Mouse (Mus musculus) liver, adult 2 months (tissue): ENCODE measurements at regions not wholly inside any gene's neighbourhood (a gene's known extent, or its start where the extent isn't known, plus 50 kb on each side); places are given as distances from the start of the nearest gene placed in this dataset.

Experiments used
- DNase-seq: peaks from one replicate; pipeline ENCODE4 v3.0.0-alpha.2; 2011; ENCODE audit warnings: low read depth, low spot score; ENCODE audit errors: extremely low read depth
- H3K27ac ChIP-seq: fragments of 200-500 bp; replicated peaks from 2 replicates; pipeline ENCODE4 v1.5.1; 2012; ENCODE audit warnings: low read depth, mild to moderate bottlenecking, control low read depth, inconsistent platforms, low read length; ENCODE audit not compliant: insufficient read depth
- H3K27me3 ChIP-seq: fragments of 200-500 bp; 2 replicates; pipeline ENCODE4 v1.6.1; 2012; ENCODE audit warnings: mild to moderate bottlenecking, moderate library complexity, low read length, inconsistent platforms; ENCODE audit not compliant: control insufficient read depth, insufficient read depth
- H3K36me3 ChIP-seq: fragments of 200-500 bp; 2 replicates; pipeline ENCODE4 v1.6.1; 2012; ENCODE audit warnings: low read length, inconsistent platforms; ENCODE audit not compliant: control insufficient read depth, insufficient read depth
- H3K4me1 ChIP-seq: fragments of 200-500 bp; 2 replicates; pipeline ENCODE4 v1.6.1; 2011; ENCODE audit warnings: low read length; ENCODE audit not compliant: control insufficient read depth, insufficient read depth
- H3K4me3 ChIP-seq: fragments of 200-500 bp; 2 replicates; pipeline ENCODE4 v1.5.1; 2011; ENCODE audit warnings: low read depth, mild to moderate bottlenecking, control low read depth, low read length, moderate library complexity; ENCODE audit not compliant: insufficient read depth
- H3K79me2 ChIP-seq: fragments of 200-500 bp; 2 replicates; pipeline ENCODE4 v1.6.1; 2012; ENCODE audit warnings: inconsistent platforms, mild to moderate bottlenecking, low read length, moderate library complexity; ENCODE audit not compliant: control insufficient read depth, insufficient read depth
- H3K9ac ChIP-seq: fragments of 200-500 bp; 2 replicates; pipeline ENCODE4 v1.6.1; 2012; ENCODE audit warnings: low read depth, mild to moderate bottlenecking, control low read depth, inconsistent platforms, low read length
- CTCF ChIP-seq: fragments of 200-500 bp; IDR thresholded peaks from 2 replicates; pipeline ENCODE4 v1.5.1; 2011; ENCODE audit warnings: low read depth, low read length, control low read depth
- POLR2A ChIP-seq: fragments of 200-500 bp; IDR thresholded peaks from 2 replicates; pipeline ENCODE4 v1.6.1; 2011; ENCODE audit warnings: low read length, control low read depth; ENCODE audit not compliant: insufficient read depth; ENCODE audit errors: extremely low read depth
- whole genome bisulfite sequencing: fragments of 180-500 bp; shearing (Covaris S2); methylation state at CpG from one replicate; pipeline ENCODE4 v1.1.7; 2018; 5-methylcytosine and 5-hydroxymethylcytosine counted together

DNA sequence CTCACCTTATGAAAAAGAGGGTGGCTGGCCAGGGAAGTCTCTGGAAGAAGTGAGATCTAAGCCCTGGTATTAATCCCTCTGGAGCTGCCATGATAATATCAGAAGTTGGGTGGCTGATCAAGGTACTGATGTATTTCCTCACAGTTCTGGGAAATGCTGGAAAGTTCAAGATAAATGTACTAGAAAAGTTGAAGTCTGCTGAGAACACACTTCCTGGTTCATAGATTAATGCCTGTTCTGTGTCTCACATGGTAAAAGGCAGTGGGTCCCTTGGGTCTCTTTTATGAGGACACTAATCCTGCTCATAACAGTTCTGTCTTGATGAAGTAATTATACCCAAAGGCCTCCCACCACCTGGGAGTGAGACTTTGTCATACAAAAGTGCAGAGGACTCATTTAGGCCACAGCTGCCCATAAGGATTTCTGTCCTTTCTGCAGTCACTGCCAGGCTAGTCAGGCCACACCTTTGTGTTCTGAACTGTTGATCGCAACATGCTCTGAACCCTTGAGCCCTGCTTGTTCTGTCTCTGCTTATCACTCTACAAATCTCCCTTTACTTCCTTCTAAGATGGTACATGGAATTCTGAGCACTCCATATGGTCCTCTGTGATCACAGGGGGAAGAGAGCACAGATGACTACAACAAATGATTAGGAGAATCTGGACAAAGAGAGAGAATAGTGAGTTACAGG lies 300.4 kb downstream of the 1700129C05Rik start:
- H3K36me3 ChIP-seq, result no peaks in the 10 kb centered on the region
- no peak overlapping the region for H3K27ac ChIP-seq
- no peaks in the 10 kb centered on the region for H3K27me3 ChIP-seq
- 84% methylated on average over 1 of the region's 1 CpGs for WGBS
- no peak for DNase-seq
- no peak overlapping the region for H3K9ac ChIP-seq
- no peaks in the 10 kb centered on the region for H3K79me2 ChIP-seq
- no peak for TF ChIP-seq CTCF
- no peak for TF ChIP-seq POLR2A
- H3K4me3 ChIP-seq, result no peak overlapping the region
- H3K4me1 ChIP-seq, result no peaks in the 10 kb centered on the region

DNA sequence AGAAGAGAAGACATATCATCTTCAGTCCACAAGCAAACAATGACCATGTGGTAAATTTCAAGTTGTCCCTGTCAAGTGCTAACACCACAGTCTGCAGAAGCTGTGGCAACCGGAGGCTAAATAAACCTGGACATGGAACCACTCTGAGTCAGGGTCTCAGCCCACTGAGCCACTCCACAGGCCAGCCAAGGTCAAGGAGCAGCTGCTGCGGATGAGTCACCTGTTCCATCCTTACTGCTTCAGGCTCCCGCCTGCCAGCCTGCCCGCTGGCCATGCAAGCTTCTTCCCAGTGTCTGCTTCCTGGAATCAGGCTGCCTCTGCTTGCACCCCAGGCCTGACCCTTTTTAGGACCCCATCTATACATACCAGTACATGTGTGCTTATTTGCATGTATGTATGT lies 319.8 kb downstream of the 1700129C05Rik start:
- H3K4me3 ChIP-seq, result no peak overlapping the region
- no peak for DNase-seq
- no peaks in the 10 kb centered on the region for H3K79me2 ChIP-seq
- H3K27ac ChIP-seq, result no peak overlapping the region
- no peaks in the 10 kb centered on the region for H3K27me3 ChIP-seq
- no peaks in the 10 kb centered on the region for H3K36me3 ChIP-seq
- 88% methylated on average over 4 of the region's 4 CpGs for WGBS
- no peak for TF ChIP-seq CTCF
- no peak for TF ChIP-seq POLR2A
- no peaks in the 10 kb centered on the region for H3K4me1 ChIP-seq
- no peak overlapping the region for H3K9ac ChIP-seq

DNA sequence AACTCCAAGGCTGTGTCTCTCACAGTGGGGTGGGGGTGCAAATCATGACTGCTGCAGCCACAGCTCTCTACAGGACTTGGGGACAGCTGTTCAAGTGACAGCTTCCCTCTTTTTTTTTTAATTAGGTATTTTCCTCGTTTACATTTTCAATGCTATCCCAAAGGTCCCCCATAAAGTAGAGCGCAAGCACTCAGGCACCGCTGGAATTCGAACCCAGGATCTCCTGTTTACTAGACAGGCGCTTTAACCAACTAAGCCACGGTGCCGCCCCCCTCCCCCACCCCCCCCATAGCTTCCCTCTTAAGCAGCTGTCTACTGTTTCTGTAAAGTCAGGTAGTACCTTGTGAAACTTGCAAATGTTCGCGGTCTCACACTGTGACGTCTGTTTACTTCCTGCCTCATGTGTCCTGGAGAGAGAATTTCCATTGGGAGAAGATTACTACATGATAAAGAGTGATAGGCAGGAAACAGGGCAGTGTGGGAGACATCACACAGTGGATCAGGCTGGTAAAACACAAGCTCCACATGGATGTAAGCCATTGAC lies 324.7 kb downstream of the 1700129C05Rik start:
- Histone ChIP-seq H3K4me3 (no peak overlapping the region), H3K36me3 (no peaks in the 10 kb centered on the region), H3K9ac (no peak overlapping the region), H3K4me1 (no peaks in the 10 kb centered on the region; the same call in 1 of the 2 replicates), H3K27ac (no peak overlapping the region), H3K79me2 (no peaks in the 10 kb centered on the region), H3K27me3 (no peaks in the 10 kb centered on the region)
- TF ChIP-seq CTCF (no peak), POLR2A (no peak)
- WGBS, result 62% methylated on average over 10 of the region's 10 CpGs
- no peak for DNase-seq

DNA sequence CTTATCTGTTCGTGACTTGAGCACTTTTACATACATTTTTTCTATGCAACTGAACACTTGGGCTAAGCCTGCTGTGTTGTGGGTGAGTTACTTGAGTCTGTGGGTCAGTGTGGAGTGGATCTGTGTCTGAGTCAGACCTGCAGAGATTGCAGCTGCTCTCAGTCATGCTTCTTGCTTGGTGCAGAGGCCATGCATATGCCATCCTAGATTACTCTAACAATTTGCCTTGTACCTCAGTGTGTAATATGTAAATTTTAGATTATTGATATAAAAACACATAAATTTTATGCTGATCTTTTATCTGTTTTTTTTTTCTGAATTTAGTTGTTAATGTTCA lies 326.2 kb downstream of the 1700129C05Rik start:
- Histone ChIP-seq H3K9ac (no peak overlapping the region), H3K27ac (no peak overlapping the region), H3K79me2 (no peaks in the 10 kb centered on the region), H3K27me3 (no peaks in the 10 kb centered on the region), H3K4me3 (no peak overlapping the region), H3K36me3 (no peaks in the 10 kb centered on the region), H3K4me1 (no peaks in the 10 kb centered on the region; the same call in 1 of the 2 replicates)
- no peak for DNase-seq
- WGBS, result 64% methylated on average over 1 of the region's 1 CpGs
- no peak for TF ChIP-seq CTCF
- TF ChIP-seq POLR2A, result no peak

DNA sequence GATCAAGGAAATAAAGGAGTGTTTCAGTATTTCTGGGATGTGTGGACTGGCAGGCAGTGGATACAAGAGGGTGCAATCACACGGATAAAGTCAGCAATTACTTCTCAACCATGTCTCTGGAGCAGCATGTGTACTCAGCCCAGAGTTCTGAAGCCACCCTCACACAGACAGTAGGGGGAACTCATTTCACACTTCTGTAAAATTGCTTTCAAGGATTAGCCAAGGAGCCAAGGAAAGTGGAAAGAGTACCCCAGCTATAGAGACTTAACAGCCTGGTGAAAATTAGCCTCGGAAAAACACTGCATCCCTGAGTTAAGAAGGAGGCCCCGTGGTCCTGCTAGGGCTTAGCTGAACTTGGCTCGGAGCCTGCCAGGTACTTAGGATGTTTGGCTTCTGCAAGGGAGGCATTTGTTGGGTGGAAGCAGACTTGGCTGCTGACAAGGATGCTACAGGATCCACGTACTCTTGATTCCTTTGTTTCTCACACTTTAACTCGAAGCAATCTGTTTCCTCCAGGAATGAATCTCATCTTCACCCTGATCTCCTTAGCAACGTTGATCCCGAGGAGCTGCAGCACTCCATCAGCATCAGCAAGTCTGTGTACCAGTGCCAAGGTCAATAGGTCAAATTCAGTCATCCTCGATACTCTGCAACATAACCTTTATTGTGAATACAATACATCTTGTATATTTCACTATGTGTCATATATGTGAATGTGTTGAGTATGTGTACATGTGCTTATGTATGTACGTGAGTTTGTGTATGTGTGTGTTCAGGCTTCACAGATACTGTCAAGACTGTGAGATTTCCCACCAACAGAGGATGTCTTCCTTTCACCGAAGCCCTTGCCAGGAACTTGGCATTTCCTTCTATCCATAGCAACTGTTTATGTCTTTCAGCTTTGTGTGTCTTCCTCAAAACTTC lies 326.8 kb downstream of the 1700129C05Rik start:
- Histone ChIP-seq H3K27me3 (no peaks in the 10 kb centered on the region), H3K79me2 (no peaks in the 10 kb centered on the region), H3K9ac (no peak overlapping the region), H3K27ac (no peak overlapping the region), H3K4me3 (no peak overlapping the region), H3K36me3 (no peaks in the 10 kb centered on the region), H3K4me1 (no peaks in the 10 kb centered on the region; the same call in 1 of the 2 replicates)
- TF ChIP-seq POLR2A, result no peak
- no peak for TF ChIP-seq CTCF
- DNase-seq, result no peak
- 62% methylated on average over 11 of the region's 11 CpGs for WGBS
